Mouse (Mus musculus): Measurements from ENCODE around the gene Amigo1. TPM values are rescaled to one million over a fixed set of nuclear protein-coding genes. Genes with fewer than 3 reads are reported as not detected.

The Amigo1 gene
- total RNA-seq (2021), result 10 to 100 TPM; 23.6 to 25.8 TPM

GRCm38 (mm10) chr3:108186098-108187047 lies at the start of gene Amigo1:
TSS of gene Amigo1 (plus strand) at chr3:108186335.
- intact Hi-C loops (cut with DNase I), result no loop called here
- DNase-seq, result peak; percentile 54

- intact Hi-C loops (cut with DNase I), result no loop called here
Measured at GRCm38 (mm10) chr3:108139113-108139512, 47.0 kb upstream of the Amigo1 start.

DNA sequence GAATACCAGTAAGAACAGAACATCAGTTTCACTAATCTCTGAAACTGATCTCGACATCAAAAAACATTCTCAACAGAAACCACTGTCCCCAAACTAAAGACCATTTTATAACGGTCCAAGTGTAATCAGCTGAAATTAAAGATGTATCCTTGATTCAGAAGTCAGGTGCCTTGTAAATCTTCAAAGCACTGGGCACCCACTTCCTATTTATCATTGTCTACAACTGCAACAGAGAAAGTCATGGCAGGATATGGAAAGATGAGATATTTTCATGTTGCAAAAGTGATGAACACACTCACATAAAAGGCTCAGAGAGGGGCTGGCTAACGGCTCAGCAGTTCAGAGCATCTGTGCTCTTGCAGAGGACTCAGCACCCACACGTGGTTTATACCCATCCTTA lies 45.3 kb upstream of the Amigo1 start:
- intact Hi-C loops (cut with DNase I), result no loop called here
- no peak for DNase-seq

More at GRCm38 (mm10) chr3:108139113-108139512, 47.0 kb upstream of the Amigo1 start:
- DNase-seq, result no peak

DNA sequence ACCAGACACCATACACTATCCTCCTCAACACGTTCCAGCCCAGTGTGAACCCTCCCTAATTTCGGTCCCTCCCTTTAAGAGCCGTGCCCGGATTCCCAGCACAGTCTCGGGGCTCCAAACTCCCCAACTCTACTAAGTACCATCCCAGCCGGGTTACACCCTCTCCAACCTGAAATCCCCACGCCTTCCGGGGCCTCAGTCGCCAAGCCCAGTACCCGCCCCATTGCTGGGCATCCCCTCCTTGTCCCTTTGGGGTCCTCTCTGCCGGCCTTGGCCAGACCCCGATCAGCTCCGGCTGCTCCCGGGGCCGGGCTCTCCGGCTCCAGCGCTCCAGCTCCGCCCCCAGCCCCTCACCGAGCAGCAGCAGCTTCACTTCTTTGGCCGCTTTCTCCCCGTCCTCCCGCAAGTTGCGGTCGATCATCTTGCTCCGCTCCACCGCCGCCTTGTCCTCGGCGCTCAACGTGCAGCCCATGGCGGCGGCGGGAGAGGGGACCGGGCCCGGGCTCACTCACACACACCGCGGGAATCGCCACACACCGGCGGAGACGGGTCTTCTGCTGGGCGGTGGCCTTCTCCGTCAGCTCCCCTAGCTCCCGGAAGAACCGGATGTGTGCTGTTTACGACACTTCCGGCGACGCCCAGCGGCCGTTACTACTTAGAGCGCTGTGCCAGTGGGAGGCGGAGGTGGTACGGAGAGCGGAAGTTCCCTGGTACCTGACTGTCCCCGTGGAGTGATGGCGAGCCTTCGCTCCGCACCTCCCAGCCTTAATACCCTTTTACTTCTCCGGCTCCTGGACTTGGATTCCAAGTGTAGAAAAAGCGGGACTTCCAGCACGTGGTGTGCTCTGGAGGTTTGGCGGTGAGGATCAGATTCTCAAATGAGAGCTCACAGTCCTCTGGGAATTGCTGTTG lies 40.3 kb upstream of the Amigo1 start, which contains the start of gene Gnai3:
Gnai3 (minus strand) TSS at position 613 of the 912 bp plus-strand sequence.
- intact Hi-C loops (cut with DNase I), result loop anchor here (5.0 kb wide), 2 partner anchors 73 to 278 kb away; no protein-coding TSS in a partner anchor
- DNase-seq, result peak; percentile 90

DNA sequence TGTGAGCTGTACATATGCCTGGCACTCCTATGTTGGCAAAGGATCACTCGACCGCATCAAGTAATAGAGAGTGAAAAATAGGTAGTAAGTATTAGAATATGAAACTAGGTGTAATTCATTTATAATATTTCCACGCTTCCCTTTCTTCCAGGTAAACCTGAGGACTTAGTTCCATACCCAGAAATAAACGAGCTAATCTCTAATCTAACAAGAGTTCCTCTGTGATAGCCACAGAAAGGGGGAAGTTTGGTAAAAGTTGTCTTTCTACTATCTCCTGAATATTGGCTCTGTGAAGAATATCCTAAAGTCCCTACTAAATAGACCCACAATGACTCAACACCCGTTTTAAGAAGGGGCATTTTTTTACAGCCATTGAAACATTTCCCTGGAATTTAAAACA lies 39.5 kb upstream of the Amigo1 start:
- no peak for DNase-seq

GRCm38 (mm10) chr3:108147386-108148235 lies 38.5 kb upstream of the Amigo1 start:
- intact Hi-C loops (cut with DNase I), result loop anchor here (5.0 kb wide), 2 partner anchors 75 to 280 kb away; no protein-coding TSS in a partner anchor
- peak; percentile 89 for DNase-seq

More for the DNA sequence above, 39.5 kb upstream of the Amigo1 start:
- intact Hi-C loops (cut with DNase I), result loop anchor here (5.0 kb wide), 2 partner anchors 74 to 279 kb away; no protein-coding TSS in a partner anchor

GRCm38 (mm10) chr3:108152290-108152689 lies 33.8 kb upstream of the Amigo1 start:
- DNase-seq, result no peak
- intact Hi-C loops (cut with DNase I), result no loop called here

GRCm38 (mm10) chr3:108154656-108155055 lies 31.5 kb upstream of the Amigo1 start, which contains the start of gene Gpr61:
TSS of gene Gpr61 (minus strand) at chr3:108154882.
- intact Hi-C loops (cut with DNase I), result no loop called here
- DNase-seq, result no peak

DNA sequence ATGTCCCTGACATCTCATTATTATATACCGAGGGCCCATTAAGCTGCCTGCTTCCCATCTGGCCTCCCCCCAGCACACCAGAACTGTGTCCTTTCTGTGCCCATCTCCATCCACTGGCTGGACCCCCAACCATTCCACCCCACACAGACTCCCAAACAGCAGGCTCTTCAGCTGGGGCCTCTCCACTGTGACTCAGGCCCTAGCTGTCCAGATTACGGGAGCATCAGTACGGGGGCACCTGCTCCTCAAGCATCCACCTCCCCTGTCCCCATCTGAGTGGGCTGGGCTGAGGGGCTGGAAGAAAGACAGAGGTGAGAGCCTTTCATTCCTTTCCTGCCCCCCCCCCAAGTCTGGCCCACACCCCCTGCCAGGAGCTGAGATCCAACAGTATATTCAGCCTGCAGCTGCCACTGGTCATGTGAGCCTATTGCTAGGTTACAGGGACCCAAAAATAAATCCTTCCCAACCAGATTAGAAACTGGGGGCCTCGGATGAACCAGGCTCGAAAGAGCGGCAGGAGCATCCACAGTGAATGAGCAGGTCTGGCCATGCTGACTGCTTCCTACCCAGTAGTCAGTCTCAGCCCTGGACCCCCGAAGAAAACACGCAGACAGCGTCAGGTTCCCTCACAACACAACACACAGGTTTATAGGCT lies 27.6 kb upstream of the Amigo1 start:
- intact Hi-C loops (cut with DNase I), result no loop called here
- DNase-seq, result no peak

- intact Hi-C loops (cut with DNase I), result loop anchor here (10.0 kb wide), 3 partner anchors 121 to 401 kb away; partner anchors contain the start of genes Psrc1, Sort1 and Tmem167b
- DNase-seq, result no peak
Measured at GRCm38 (mm10) chr3:108164091-108164490, 22.0 kb upstream of the Amigo1 start.

- intact Hi-C loops (cut with DNase I), result loop anchor here (5.0 to 10.0 kb wide), 4 partner anchors 37 to 400 kb away; partner anchors contain the start of genes Cyb561d1, Psrc1, Sort1 and Tmem167b
- DNase-seq, result peak; percentile 86
Measured at GRCm38 (mm10) chr3:108164807-108165206, 21.3 kb upstream of the Amigo1 start.

- intact Hi-C loops (cut with DNase I), result loop anchor here (5.0 to 10.0 kb wide), 4 partner anchors 37 to 399 kb away; partner anchors contain the start of genes Cyb561d1, Psrc1, Sort1 and Tmem167b
- DNase-seq, result peak; percentile 43
Measured at GRCm38 (mm10) chr3:108165532-108166315, 20.4 kb upstream of the Amigo1 start.

GRCm38 (mm10) chr3:108166486-108167211 lies 19.5 kb upstream of the Amigo1 start:
- intact Hi-C loops (cut with DNase I), result loop anchor here (5.0 to 10.0 kb wide), 4 partner anchors 36 to 398 kb away; partner anchors contain the start of genes Cyb561d1, Psrc1, Sort1 and Tmem167b
- peak; percentile 62 for DNase-seq

DNA sequence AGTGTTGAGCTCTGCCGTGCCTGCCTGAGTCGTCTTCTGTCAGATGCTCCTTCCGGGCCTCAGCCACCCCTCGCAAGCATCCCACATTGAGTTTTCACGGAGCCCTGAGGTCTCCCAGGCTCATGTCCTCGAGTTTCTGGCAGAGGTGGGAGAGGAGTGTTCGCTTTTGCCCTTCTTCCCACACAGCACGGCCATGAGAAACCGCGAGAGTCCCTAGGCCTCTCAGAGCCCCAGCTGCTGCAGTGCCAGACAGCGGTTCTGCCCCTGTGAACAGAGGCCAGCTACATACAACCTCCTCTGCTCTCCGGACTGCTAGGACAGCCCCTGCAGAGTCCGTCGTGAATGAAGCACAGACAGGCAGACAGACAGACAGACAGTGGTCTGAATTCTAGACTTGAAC lies 18.6 kb upstream of the Amigo1 start:
- DNase-seq, result no peak
- intact Hi-C loops (cut with DNase I), result loop anchor here (5.0 to 10.0 kb wide), 4 partner anchors 35 to 397 kb away; partner anchors contain the start of genes Cyb561d1, Psrc1, Sort1 and Tmem167b

GRCm38 (mm10) chr3:108169199-108169598 lies 16.9 kb upstream of the Amigo1 start:
- no peak for DNase-seq
- intact Hi-C loops (cut with DNase I), result loop anchor here (5.0 to 10.0 kb wide), 4 partner anchors 33 to 396 kb away; partner anchors contain the start of genes Cyb561d1, Psrc1, Sort1 and Tmem167b

GRCm38 (mm10) chr3:108174672-108175531 lies 11.2 kb upstream of the Amigo1 start:
- DNase-seq, result peak; percentile 51
- intact Hi-C loops (cut with DNase I), result no loop called here
